Mouse (Mus musculus): ENCODE measurements around the gene Zkscan5. TPM values are rescaled to one million over a fixed set of nuclear protein-coding genes. Genes with fewer than 3 reads are reported as not detected.

The Zkscan5 gene
- polyA plus RNA-seq, 1 experiment, result 3.6 TPM

DNA sequence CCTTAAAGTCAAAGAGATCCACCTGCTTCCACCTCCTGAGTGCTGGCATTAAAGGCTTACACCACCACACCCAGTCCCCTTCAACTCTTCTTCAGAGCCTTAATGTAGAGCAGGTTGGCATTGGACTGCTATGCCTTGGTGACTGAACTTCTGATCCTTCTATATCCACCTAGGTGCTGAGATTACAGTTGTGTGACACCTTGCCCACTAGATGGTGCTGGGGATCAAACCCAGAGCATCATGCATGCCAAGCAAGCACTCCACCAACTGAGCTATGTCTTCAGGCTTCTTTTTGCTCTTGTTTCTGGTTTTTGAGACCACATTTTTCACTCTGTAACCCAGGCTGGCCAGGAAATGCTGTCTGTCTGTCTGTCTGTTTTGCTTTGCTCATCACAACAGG, 30.3 kb downstream of the Zkscan5 start:
- Histone ChIP-seq H3K4me3 (ENCODE audit: insufficient read depth, poor library complexity, severe bottlenecking) (no peak overlapping the region), H3K79me2 (ENCODE audit: control insufficient read depth, insufficient read depth) (peaks cover 82% of the 10 kb centered on the region), H3ac (ENCODE audit: control insufficient read depth, insufficient read length, low read depth) (no peak overlapping the region), H3K36me3 (ENCODE audit: control insufficient read depth, insufficient read depth) (peaks cover 58% of the 10 kb centered on the region), H3K79me3 (ENCODE audit: low read depth) (peaks cover 59% of the 10 kb centered on the region), H3K27me3 (ENCODE audit: control insufficient read depth, insufficient read depth, insufficient read length) (no peaks in the 10 kb centered on the region)
- no peak for TF ChIP-seq CTCF (IDR thresholded peaks at IDR 0.05; ENCODE audit: control insufficient read depth, insufficient read depth, insufficient read length)
- TF ChIP-seq MAX (IDR thresholded peaks at IDR 0.05), result no peak
- no peak for TF ChIP-seq USF1 (IDR thresholded peaks at IDR 0.05; ENCODE audit: low read depth)
- no peak for TF ChIP-seq MYOD1 (IDR thresholded peaks at IDR 0.05; ENCODE audit: control insufficient read depth, insufficient read length, low read depth)
- TF ChIP-seq CEBPB (IDR thresholded peaks at IDR 0.05; ENCODE audit: low read depth), result no peak
- TF ChIP-seq MYOG (IDR thresholded peaks at IDR 0.05; ENCODE audit: control insufficient read depth, extremely low read depth, insufficient read length), result no peak
- no peak for TF ChIP-seq FOSL1 (IDR thresholded peaks at IDR 0.05; ENCODE audit: insufficient read depth, low read length, poor library complexity, severe bottlenecking)

DNA sequence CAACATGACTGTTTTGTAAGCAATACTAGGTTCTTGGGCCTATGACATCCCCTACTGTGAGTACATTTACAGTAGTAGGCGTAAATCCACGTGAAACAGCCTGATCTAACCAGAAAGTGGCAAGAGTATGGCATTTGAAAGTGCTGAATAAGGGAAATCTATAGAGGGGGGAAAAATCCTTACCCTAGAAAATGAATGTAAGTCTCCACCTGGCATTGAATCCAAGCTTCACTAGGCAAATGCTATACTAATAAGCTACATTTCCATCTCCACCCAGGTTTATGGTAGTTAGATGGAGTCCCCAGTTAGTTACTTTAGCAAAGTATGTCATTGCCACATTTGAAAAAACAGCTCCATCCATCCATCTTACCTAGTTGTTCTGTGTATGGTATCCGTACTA, 45.2 kb downstream of the Zkscan5 start:
- H3K79me3 ChIP-seq (ENCODE audit: low read depth), result no peaks in the 10 kb centered on the region
- H3K4me3 ChIP-seq (ENCODE audit: insufficient read depth, poor library complexity, severe bottlenecking), result no peak overlapping the region
- H3K36me3 ChIP-seq (ENCODE audit: control insufficient read depth, insufficient read depth), result peaks cover 46% of the 10 kb centered on the region
- no peak overlapping the region for H3ac ChIP-seq (ENCODE audit: control insufficient read depth, insufficient read length, low read depth)
- no peaks in the 10 kb centered on the region for H3K79me2 ChIP-seq (ENCODE audit: control insufficient read depth, insufficient read depth)
- no peaks in the 10 kb centered on the region for H3K27me3 ChIP-seq (ENCODE audit: control insufficient read depth, insufficient read depth, insufficient read length)
- TF ChIP-seq MYOD1 (IDR thresholded peaks at IDR 0.05; ENCODE audit: control insufficient read depth, insufficient read length, low read depth) (no peak), USF1 (IDR thresholded peaks at IDR 0.05; ENCODE audit: low read depth) (no peak), CTCF (IDR thresholded peaks at IDR 0.05; ENCODE audit: control insufficient read depth, insufficient read depth, insufficient read length) (no peak)

Other genes starting within 250 kb of the Zkscan5 start
- 39.1 TPM for gene Smurf1, start 238.7 kb upstream of the Zkscan5 start, polyA plus RNA-seq (2012; fragmentation: generic; extraction: Trizol)
- gene Gm4871, start 171.8 kb upstream of the Zkscan5 start, polyA plus RNA-seq (2012; fragmentation: generic; extraction: Trizol), result not detected
- not detected for gene 1700018F24Rik, start 161.6 kb upstream of the Zkscan5 start, polyA plus RNA-seq (2012; fragmentation: generic; extraction: Trizol)
- gene Arpc1a, start 120.7 kb upstream of the Zkscan5 start, polyA plus RNA-seq (2012; fragmentation: generic; extraction: Trizol), result 91.7 TPM
- not detected for gene Kpna7, start 120.5 kb upstream of the Zkscan5 start, polyA plus RNA-seq (2012; fragmentation: generic; extraction: Trizol)
- 741 TPM for gene Arpc1b, start 90.3 kb upstream of the Zkscan5 start, polyA plus RNA-seq (2012; fragmentation: generic; extraction: Trizol)
- gene Pdap1, start 64.3 kb upstream of the Zkscan5 start, polyA plus RNA-seq (2012; fragmentation: generic; extraction: Trizol), result 136 TPM
- 175 TPM for gene Bud31, start 64.2 kb upstream of the Zkscan5 start, polyA plus RNA-seq (2012; fragmentation: generic; extraction: Trizol)
- 14.5 TPM for gene Ptcd1, start 37.5 kb upstream of the Zkscan5 start, polyA plus RNA-seq (2012; fragmentation: generic; extraction: Trizol)
- gene Cpsf4, start 37.3 kb upstream of the Zkscan5 start, polyA plus RNA-seq (2012; fragmentation: generic; extraction: Trizol), result 47.7 TPM
- 643 TPM for gene Atp5j2, start 12.5 kb upstream of the Zkscan5 start, polyA plus RNA-seq (2012; fragmentation: generic; extraction: Trizol)
- 2.0 TPM for gene Zkscan14, start 2.7 kb upstream of the Zkscan5 start, polyA plus RNA-seq (2012; fragmentation: generic; extraction: Trizol)
- 7.7 TPM for gene Zfp655, start 27.2 kb downstream of the Zkscan5 start, polyA plus RNA-seq (2012; fragmentation: generic; extraction: Trizol)
- 10.4 TPM for gene Zscan25, start 75.9 kb downstream of the Zkscan5 start, polyA plus RNA-seq (2012; fragmentation: generic; extraction: Trizol)
- not detected for gene Cyp3a57, start 140.7 kb downstream of the Zkscan5 start, polyA plus RNA-seq (2012; fragmentation: generic; extraction: Trizol)

Data from C2C12 (cell line).